Mouse (Mus musculus): ENCODE measurements around the gene Clba1. TPM values are rescaled to one million over a fixed set of nuclear protein-coding genes. Genes with fewer than 3 reads are reported as not detected.
"Not testable (repeated sequence)": the region's sequence is repeated elsewhere in the genome, so short reads cannot be mapped to it uniquely, and the experiment has no call there.

Clba1 gene
- polyA plus RNA-seq, 1 experiment: 19.1 TPM

GRCm38 (mm10) chr12:112840209-112841086 lies 31.7 kb downstream of the Clba1 start:
- no peaks in the 10 kb centered on the region for H3K36me3 ChIP-seq (ENCODE audit: control insufficient read depth, insufficient read depth, low read length)
- no peak for DNase-seq
- TF ChIP-seq POLR2A (IDR thresholded peaks at IDR 0.05; ENCODE audit: low read depth, low read length): no peak
- TF ChIP-seq CTCF (conservative IDR thresholded peaks at IDR 0.05; ENCODE audit: insufficient read depth, insufficient read length, low read depth, low read length): no peak
- WGBS: 74% methylated on average over 25 of the region's 25 CpGs
- no peak overlapping the region for H3K4me3 ChIP-seq (ENCODE audit: insufficient read depth, low read depth, low read length)
- no peak overlapping the region for H3K27ac ChIP-seq (ENCODE audit: insufficient read depth, low read depth, low read length)
- no peaks in the 10 kb centered on the region for H3K27me3 ChIP-seq (replicated peaks; ENCODE audit: control insufficient read depth, insufficient read depth, low read length)
- no peaks in the 10 kb centered on the region for H3K4me1 ChIP-seq (ENCODE audit: control insufficient read depth, insufficient read depth, low read length)

- WGBS: 58% methylated on average over 4 of the region's 4 CpGs
- not testable (repeated sequence) for H3K27me3 ChIP-seq (replicated peaks; ENCODE audit: control insufficient read depth, insufficient read depth, low read length); H3K36me3 ChIP-seq (ENCODE audit: control insufficient read depth, insufficient read depth, low read length); H3K4me1 ChIP-seq (ENCODE audit: control insufficient read depth, insufficient read depth, low read length); DNase-seq; H3K4me3 ChIP-seq (ENCODE audit: insufficient read depth, low read depth, low read length); H3K27ac ChIP-seq (ENCODE audit: insufficient read depth, low read depth, low read length)
Observed at GRCm38 (mm10) chr12:112841338-112841892, 32.7 kb downstream of the Clba1 start.

GRCm38 (mm10) chr12:112842128-112842527 lies 33.4 kb downstream of the Clba1 start:
- not testable (repeated sequence) for H3K4me1 ChIP-seq (ENCODE audit: control insufficient read depth, insufficient read depth, low read length); H3K36me3 ChIP-seq (ENCODE audit: control insufficient read depth, insufficient read depth, low read length); DNase-seq; H3K4me3 ChIP-seq (ENCODE audit: insufficient read depth, low read depth, low read length); H3K27me3 ChIP-seq (replicated peaks; ENCODE audit: control insufficient read depth, insufficient read depth, low read length); H3K27ac ChIP-seq (ENCODE audit: insufficient read depth, low read depth, low read length)
- WGBS: 59% methylated on average over 2 of the region's 2 CpGs

- Histone ChIP-seq H3K36me3 (ENCODE audit: control insufficient read depth, insufficient read depth, low read length) (no peaks in the 10 kb centered on the region), H3K27ac (ENCODE audit: insufficient read depth, low read depth, low read length) (no peak overlapping the region), H3K4me3 (ENCODE audit: insufficient read depth, low read depth, low read length) (no peak overlapping the region), H3K27me3 (replicated peaks; ENCODE audit: control insufficient read depth, insufficient read depth, low read length) (no peaks in the 10 kb centered on the region), H3K4me1 (ENCODE audit: control insufficient read depth, insufficient read depth, low read length) (no peaks in the 10 kb centered on the region)
- TF ChIP-seq CTCF (conservative IDR thresholded peaks at IDR 0.05; ENCODE audit: insufficient read depth, insufficient read length, low read depth, low read length) (peak; percentile 99), POLR2A (IDR thresholded peaks at IDR 0.05; ENCODE audit: low read depth, low read length) (no peak)
- DNase-seq: peak; percentile 89
- 17% methylated on average over 3 of the region's 3 CpGs for WGBS
Observed at GRCm38 (mm10) chr12:112843803-112844202, 35.1 kb downstream of the Clba1 start.

GRCm38 (mm10) chr12:112847880-112848279 lies 39.1 kb downstream of the Clba1 start:
- no peak overlapping the region for H3K4me3 ChIP-seq (ENCODE audit: insufficient read depth, low read depth, low read length)
- H3K27ac ChIP-seq (ENCODE audit: insufficient read depth, low read depth, low read length): no peak overlapping the region
- H3K27me3 ChIP-seq (replicated peaks; ENCODE audit: control insufficient read depth, insufficient read depth, low read length): no peaks in the 10 kb centered on the region
- no peaks in the 10 kb centered on the region for H3K4me1 ChIP-seq (ENCODE audit: control insufficient read depth, insufficient read depth, low read length)
- H3K36me3 ChIP-seq (ENCODE audit: control insufficient read depth, insufficient read depth, low read length): no peaks in the 10 kb centered on the region
- no peak for DNase-seq
- WGBS: 94% methylated on average over 2 of the region's 2 CpGs
- TF ChIP-seq POLR2A (IDR thresholded peaks at IDR 0.05; ENCODE audit: low read depth, low read length): no peak
- no peak for TF ChIP-seq CTCF (conservative IDR thresholded peaks at IDR 0.05; ENCODE audit: insufficient read depth, insufficient read length, low read depth, low read length)

GRCm38 (mm10) chr12:112849235-112850022 lies 40.7 kb downstream of the Clba1 start:
- H3K4me3 ChIP-seq (ENCODE audit: insufficient read depth, low read depth, low read length): no peak overlapping the region
- TF ChIP-seq CTCF (conservative IDR thresholded peaks at IDR 0.05; ENCODE audit: insufficient read depth, insufficient read length, low read depth, low read length) (0 out of 2 replicates have a peak, but pooled peaks have one; percentile 7), POLR2A (IDR thresholded peaks at IDR 0.05; ENCODE audit: low read depth, low read length) (no peak)
- H3K27ac ChIP-seq (ENCODE audit: insufficient read depth, low read depth, low read length): no peak overlapping the region
- WGBS: 57% methylated on average over 11 of the region's 11 CpGs
- no peaks in the 10 kb centered on the region for H3K4me1 ChIP-seq (ENCODE audit: control insufficient read depth, insufficient read depth, low read length)
- H3K27me3 ChIP-seq (replicated peaks; ENCODE audit: control insufficient read depth, insufficient read depth, low read length): no peaks in the 10 kb centered on the region
- DNase-seq: peak; percentile 37
- H3K36me3 ChIP-seq (ENCODE audit: control insufficient read depth, insufficient read depth, low read length): no peaks in the 10 kb centered on the region

GRCm38 (mm10) chr12:112850344-112850743 lies 41.6 kb downstream of the Clba1 start:
- TF ChIP-seq CTCF (conservative IDR thresholded peaks at IDR 0.05; ENCODE audit: insufficient read depth, insufficient read length, low read depth, low read length) (no peak), POLR2A (IDR thresholded peaks at IDR 0.05; ENCODE audit: low read depth, low read length) (no peak)
- no peaks in the 10 kb centered on the region for H3K36me3 ChIP-seq (ENCODE audit: control insufficient read depth, insufficient read depth, low read length)
- no peak overlapping the region for H3K27ac ChIP-seq (ENCODE audit: insufficient read depth, low read depth, low read length)
- H3K27me3 ChIP-seq (replicated peaks; ENCODE audit: control insufficient read depth, insufficient read depth, low read length): no peaks in the 10 kb centered on the region
- no peak for DNase-seq
- WGBS: 80% methylated on average over 9 of the region's 9 CpGs
- no peaks in the 10 kb centered on the region for H3K4me1 ChIP-seq (ENCODE audit: control insufficient read depth, insufficient read depth, low read length)
- no peak overlapping the region for H3K4me3 ChIP-seq (ENCODE audit: insufficient read depth, low read depth, low read length)
